In genomic region chr3:49757626-49758019, GRCm38 (mm10) we compare ENCODE assay signal across 9 mouse cellular contexts. TPM values are rescaled to one million over a fixed set of nuclear protein-coding genes. Genes with fewer than 3 reads are reported as not detected.
DNase-seq lines count a peak whose midpoint lies in the region; ATAC-seq and TF ChIP-seq lines count a peak whose summit lies in the region.
"Had no signal": no experiment of that assay in that cellular context is flagged by ENCODE, and none has a peak within 500 bp of the region (broad histone marks: within the 10 kb centered on the region; RNA-seq: fewer than 3 reads in every experiment).

No protein-coding gene starts in this region.

- H3K9ac ChIP-seq in heart, embryonic 12.5 days: peak overlapping the region; percentile 82
- H3K9ac ChIP-seq in heart, embryonic 16.5 days (ENCODE audit: low read length): peak overlapping the region; percentile 77

- peak overlapping the region; percentile 87 for H3K27ac ChIP-seq in heart, embryonic 12.5 days (ENCODE audit: poor library complexity, severe bottlenecking)
- H3K27ac ChIP-seq in bone marrow macrophage, adult 2 months (ENCODE audit: insufficient read depth, low read depth, low read length): no peak overlapping the region
- H3K27ac ChIP-seq in heart, embryonic 16.5 days (ENCODE audit: low read length): peak overlapping the region; percentile 90

- no peak for ATAC-seq in heart, embryonic 12.5 days (ENCODE audit: insufficient number of reproducible peaks, low FRiP score)
- ATAC-seq in heart, embryonic 16.5 days (replicated peaks; ENCODE audit: extremely low read depth, insufficient read depth, low FRiP score): no peak
- no peak for ATAC-seq in activated CD4-positive, CD25-positive, alpha-beta regulatory T cell, adult 4 months

- no peak for DNase-seq in heart, adult 8-10 months (ENCODE audit: low spot score)
- peak; percentile 71 for DNase-seq in mesoderm, embryonic 11.5 days (ENCODE audit: low read depth, low spot score)
- no peak for DNase-seq in urinary bladder, postnatal 4 days (ENCODE audit: low spot score in 2 of 2)
- no peak for DNase-seq in thymus, postnatal 10 days (ENCODE audit: low spot score in 2 of 2)

- no peaks in the 10 kb centered on the region for H3K27me3 ChIP-seq in heart, embryonic 12.5 days (replicated peaks)
- no peaks in the 10 kb centered on the region for H3K27me3 ChIP-seq in heart, embryonic 16.5 days (ENCODE audit: control insufficient read depth, insufficient read depth, low read length)

- H3K4me1 ChIP-seq in heart, embryonic 12.5 days (replicated peaks): peaks cover 8% of the 10 kb centered on the region
- H3K4me1 ChIP-seq in bone marrow macrophage, adult 2 months (ENCODE audit: control insufficient read depth, insufficient read depth, low read length): no peaks in the 10 kb centered on the region
- H3K4me1 ChIP-seq in heart, embryonic 16.5 days (ENCODE audit: control insufficient read depth, insufficient read depth, low read length): peaks cover 19% of the 10 kb centered on the region

- H3K4me3 ChIP-seq in heart, embryonic 12.5 days: peak overlapping the region; percentile 65
- peak overlapping the region; percentile 67 for H3K4me3 ChIP-seq in bone marrow macrophage, adult 2 months (ENCODE audit: insufficient read depth, low read length)
- peak overlapping the region; percentile 66 for H3K4me3 ChIP-seq in heart, embryonic 16.5 days (ENCODE audit: low read length)

- TF ChIP-seq CTCF in bone marrow macrophage, adult 2 months (IDR thresholded peaks at IDR 0.05; ENCODE audit: low read depth, low read length): no peak

- TF ChIP-seq POLR2A in bone marrow macrophage, adult 2 months (IDR thresholded peaks at IDR 0.05; ENCODE audit: borderline replicate concordance, low read depth, low read length): no peak

- peak overlapping the region; percentile 77 for H3K4me2 ChIP-seq in heart, embryonic 12.5 days
- peak overlapping the region; percentile 67 for H3K4me2 ChIP-seq in heart, embryonic 16.5 days (ENCODE audit: low read depth, low read length)

- no peaks in the 10 kb centered on the region for H3K9me3 ChIP-seq in heart, embryonic 12.5 days (replicated peaks)
- no peaks in the 10 kb centered on the region for H3K9me3 ChIP-seq in heart, embryonic 16.5 days (replicated peaks; ENCODE audit: control insufficient read depth, low read length)

- under 1% methylated on average over 6 of the region's 6 CpGs for WGBS in heart, embryonic 12.5 days
- WGBS in heart, embryonic 16.5 days: 2% methylated on average over 6 of the region's 6 CpGs

- peaks cover 11% of the 10 kb centered on the region for H3K36me3 ChIP-seq in heart, embryonic 12.5 days
- H3K36me3 ChIP-seq in heart, embryonic 16.5 days (ENCODE audit: control insufficient read depth, insufficient read depth): no peaks in the 10 kb centered on the region; the same call in 1 of the 2 replicates

RNA-seq across cellular contexts. Expression of gene Pcdh18, which starts 0.5 kb away (rescaled TPM):
- 27.4 and 30.2 TPM in 2 replicates for polyA plus RNA-seq in heart, embryonic 12.5 days (2016; fragmentation: Nextera tagmentation; extraction: Ambion mirVana)
- total RNA-seq in heart, adult 8-10 months (2022): 1 to 10 TPM; 2.6 to 5.4 (median 3.5) TPM
- polyA plus RNA-seq in bone marrow macrophage, adult 2 months (2012; ENCODE audit: insufficient read depth, insufficient read length, missing spikeins): 0.16 and 0.60 TPM in 2 replicates
- polyA plus RNA-seq in heart, embryonic 16.5 days (2015; fragmentation: Nextera tagmentation; extraction: Ambion mirVana): 16.1 and 17.5 TPM in 2 replicates
- not detected for polyA plus RNA-seq in activated CD4-positive, CD25-positive, alpha-beta regulatory T cell, adult 4 months (2017; shearing (Covaris generic))
- total RNA-seq: hematopoietic stem cell, adult 5-6 weeks had no signal

Comparison
In these comparisons a context has a peak if more than half of its experiments do, and no peak if none do; other contexts are left out.
1. RNA of gene Pcdh18, which starts 0.5 kb away (polyA plus RNA-seq): 27.4 to 30.2 TPM in heart, embryonic 12.5 days and 16.1 to 17.5 TPM in heart, embryonic 16.5 days; 0.16 to 0.60 TPM in bone marrow macrophage, adult 2 months and not detected in activated CD4-positive, CD25-positive, alpha-beta regulatory T cell, adult 4 months; every median in the first group is over 10 times any median in the second.
2. Peak in every context shown above with its lines, with median percentiles within 50 percentile points of each other: H3K4me3 ChIP-seq.